Mouse (Mus musculus) heart, embryonic 13.5 days (tissue): Measurements from ENCODE around the gene Dhx37. TPM values are rescaled to one million over a fixed set of nuclear protein-coding genes. Genes with fewer than 3 reads are reported as not detected.

Experiments used
- ATAC-seq: fragments of 200-750 bp; cut with Nextera tagmentation; 2 replicates; pipeline ENCODE4 v1.8.0; 2017; ENCODE audit warnings: moderate TSS enrichment; ENCODE audit not compliant: insufficient number of reproducible peaks, low FRiP score, low TSS enrichment; ENCODE audit errors: extremely low read depth
- H3K27ac ChIP-seq: fragments of 300-500 bp; sonication (generic); replicated peaks from 2 replicates; pipeline ENCODE4 v1.5.1; 2015; ENCODE audit warnings: moderate library complexity, mild to moderate bottlenecking, inconsistent platforms
- H3K27me3 ChIP-seq: fragments of 300-500 bp; sonication (generic); replicated peaks from 2 replicates; pipeline ENCODE4 v1.6.1; 2015; ENCODE audit warnings: mild to moderate bottlenecking, inconsistent platforms
- H3K36me3 ChIP-seq: fragments of 300-500 bp; sonication (generic); 2 replicates; pipeline ENCODE4 v1.6.1; 2015; ENCODE audit warnings: mild to moderate bottlenecking, inconsistent platforms
- H3K4me1 ChIP-seq: fragments of 300-500 bp; sonication (generic); 2 replicates; pipeline ENCODE4 v1.6.1; 2015; ENCODE audit warnings: inconsistent platforms
- H3K4me2 ChIP-seq: fragments of 300-500 bp; sonication (generic); 2 replicates; pipeline ENCODE4 v1.6.1; 2015; ENCODE audit warnings: inconsistent platforms, mild to moderate bottlenecking, moderate library complexity
- H3K4me3 ChIP-seq: fragments of 300-500 bp; sonication (generic); 2 replicates; pipeline ENCODE4 v1.5.1; 2015; ENCODE audit warnings: moderate library complexity, mild to moderate bottlenecking, inconsistent platforms
- H3K9ac ChIP-seq: fragments of 300-500 bp; sonication (generic); 2 replicates; pipeline ENCODE4 v1.6.1; 2015; ENCODE audit warnings: inconsistent platforms, mild to moderate bottlenecking, moderate library complexity
- H3K9me3 ChIP-seq: fragments of 300-500 bp; sonication (generic); 2 replicates; pipeline ENCODE4 v1.6.1; 2016; ENCODE audit warnings: inconsistent platforms
- WGBS: fragments of 180-500 bp; shearing (Covaris S2); methylation state at CpG from one replicate; pipeline ENCODE4 v1.1.7; 2015; ENCODE audit warnings: mixed read lengths; 5-methylcytosine and 5-hydroxymethylcytosine counted together
- polyA plus RNA-seq: library from polyadenylated mRNA; unstranded; fragments of >200 nt; fragmentation: Nextera tagmentation; extraction: Ambion mirVana; gene quantifications from 2 replicates; pipeline ENCODE4 v1.2.1, GENCODE M21; 2015

Dhx37 gene
- polyA plus RNA-seq: 8.5 and 9.8 TPM in 2 replicates

- Histone ChIP-seq H3K36me3 (peaks cover 26% of the 10 kb centered on the region), H3K4me2 (peak within 1 kb of the TSS; percentile 94), H3K4me1 (peaks cover 18% of the 10 kb centered on the region), H3K9ac (peak within 1 kb of the TSS; percentile 91), H3K9me3 (no peaks in the 10 kb centered on the region), H3K27ac (0 out of 2 replicates have a peak within 1 kb of the TSS, but pooled peaks have one; percentile 40), H3K4me3 (peak within 1 kb of the TSS; percentile 82), H3K27me3 (no peaks in the 10 kb centered on the region)
- peak; percentile 92 for ATAC-seq
- WGBS: under 1% methylated on average over 46 of the region's 46 CpGs
Measured at GRCm38 (mm10) chr5:125433793-125434337, at the start of gene Dhx37. Gene Dhx37 (minus strand): TSS chr5:125434121.

GRCm38 (mm10) chr5:125482474-125482873 lies 48.6 kb upstream of the Dhx37 start:
- Histone ChIP-seq H3K4me1 (peaks cover 1% of the 10 kb centered on the region), H3K4me2 (no peak overlapping the region), H3K9ac (no peak overlapping the region), H3K9me3 (no peaks in the 10 kb centered on the region), H3K36me3 (peaks cover 31% of the 10 kb centered on the region), H3K27ac (no peak overlapping the region), H3K27me3 (no peaks in the 10 kb centered on the region), H3K4me3 (no peak overlapping the region)
- WGBS: 87% methylated on average over 7 of the region's 7 CpGs
- no peak for ATAC-seq

GRCm38 (mm10) chr5:125480434-125481231 lies 46.7 kb upstream of the Dhx37 start:
- no peaks in the 10 kb centered on the region for H3K27me3 ChIP-seq
- no peak overlapping the region for H3K9ac ChIP-seq
- WGBS: 76% methylated on average over 11 of the region's 11 CpGs
- H3K4me2 ChIP-seq: no peak overlapping the region
- no peak for ATAC-seq
- H3K4me1 ChIP-seq: peaks cover 17% of the 10 kb centered on the region
- no peak overlapping the region for H3K4me3 ChIP-seq
- H3K27ac ChIP-seq: no peak overlapping the region
- H3K9me3 ChIP-seq: no peaks in the 10 kb centered on the region
- peaks cover 26% of the 10 kb centered on the region for H3K36me3 ChIP-seq

GRCm38 (mm10) chr5:125479376-125479775 lies 45.5 kb upstream of the Dhx37 start:
- Histone ChIP-seq H3K4me2 (no peak overlapping the region), H3K4me3 (no peak overlapping the region), H3K36me3 (peaks cover 14% of the 10 kb centered on the region), H3K27me3 (no peaks in the 10 kb centered on the region), H3K4me1 (peaks cover 21% of the 10 kb centered on the region), H3K27ac (no peak overlapping the region), H3K9ac (no peak overlapping the region), H3K9me3 (no peaks in the 10 kb centered on the region)
- ATAC-seq: no peak
- 79% methylated on average over 3 of the region's 3 CpGs for WGBS

GRCm38 (mm10) chr5:125478037-125478436 lies 44.1 kb upstream of the Dhx37 start:
- 79% methylated on average over 7 of the region's 7 CpGs for WGBS
- Histone ChIP-seq H3K36me3 (peaks cover 6% of the 10 kb centered on the region), H3K27ac (no peak overlapping the region), H3K27me3 (no peaks in the 10 kb centered on the region), H3K9me3 (no peaks in the 10 kb centered on the region), H3K4me2 (no peak overlapping the region), H3K4me1 (peaks cover 21% of the 10 kb centered on the region), H3K9ac (no peak overlapping the region), H3K4me3 (no peak overlapping the region)
- ATAC-seq: no peak

GRCm38 (mm10) chr5:125477533-125477932 lies 43.6 kb upstream of the Dhx37 start:
- Histone ChIP-seq H3K36me3 (peaks cover under 1% of the 10 kb centered on the region), H3K27me3 (no peaks in the 10 kb centered on the region), H3K9ac (no peak overlapping the region), H3K9me3 (no peaks in the 10 kb centered on the region), H3K4me1 (peaks cover 21% of the 10 kb centered on the region), H3K27ac (no peak overlapping the region), H3K4me3 (no peak overlapping the region), H3K4me2 (0 out of 2 replicates have a peak overlapping the region, but pooled peaks have one; percentile 93)
- no peak for ATAC-seq
- 67% methylated on average over 7 of the region's 7 CpGs for WGBS

GRCm38 (mm10) chr5:125476799-125477198 lies 42.9 kb upstream of the Dhx37 start:
- 67% methylated on average over 7 of the region's 7 CpGs for WGBS
- peak overlapping the region; percentile 88 for H3K9ac ChIP-seq
- no peak for ATAC-seq

GRCm38 (mm10) chr5:125476286-125476625 lies 42.3 kb upstream of the Dhx37 start:
- Histone ChIP-seq H3K36me3 (no peaks in the 10 kb centered on the region), H3K27ac (peak overlapping the region; percentile 40), H3K4me3 (peak overlapping the region; percentile 80), H3K4me1 (peaks cover 21% of the 10 kb centered on the region), H3K4me2 (peak overlapping the region; percentile 93), H3K27me3 (no peaks in the 10 kb centered on the region), H3K9me3 (no peaks in the 10 kb centered on the region), H3K9ac (peak overlapping the region; percentile 88)
- no peak for ATAC-seq
- 24% methylated on average over 5 of the region's 5 CpGs for WGBS

More at GRCm38 (mm10) chr5:125476799-125477198, 42.9 kb upstream of the Dhx37 start:
- Histone ChIP-seq H3K27ac (no peak overlapping the region), H3K36me3 (no peaks in the 10 kb centered on the region), H3K4me2 (peak overlapping the region; percentile 93), H3K4me1 (peaks cover 21% of the 10 kb centered on the region), H3K9me3 (no peaks in the 10 kb centered on the region), H3K4me3 (peak overlapping the region; percentile 80), H3K27me3 (no peaks in the 10 kb centered on the region)

- no peaks in the 10 kb centered on the region for H3K27me3 ChIP-seq
- H3K4me2 ChIP-seq: peak within 1 kb of the TSS; percentile 93
- H3K36me3 ChIP-seq: no peaks in the 10 kb centered on the region
- H3K9me3 ChIP-seq: no peaks in the 10 kb centered on the region
- peak; percentile 88 for ATAC-seq
- 0% methylated on average over 60 of the region's 60 CpGs for WGBS
- peaks cover 21% of the 10 kb centered on the region for H3K4me1 ChIP-seq
- H3K27ac ChIP-seq: peak within 1 kb of the TSS; percentile 40
- peak within 1 kb of the TSS; percentile 88 for H3K9ac ChIP-seq
- peak within 1 kb of the TSS; percentile 80 for H3K4me3 ChIP-seq
Measured at GRCm38 (mm10) chr5:125475601-125476285, 41.8 kb upstream of the Dhx37 start, which contains the start of gene Aacs. Gene Aacs (plus strand): TSS chr5:125475814.

GRCm38 (mm10) chr5:125475030-125475429 lies 41.1 kb upstream of the Dhx37 start:
- Histone ChIP-seq H3K9ac (peak overlapping the region; percentile 88), H3K27me3 (no peaks in the 10 kb centered on the region), H3K9me3 (no peaks in the 10 kb centered on the region), H3K4me2 (peak overlapping the region; percentile 93), H3K4me3 (peak overlapping the region; percentile 80), H3K4me1 (peaks cover 21% of the 10 kb centered on the region), H3K27ac (no peak overlapping the region), H3K36me3 (no peaks in the 10 kb centered on the region)
- ATAC-seq: no peak
- 51% methylated on average over 12 of the region's 12 CpGs for WGBS

GRCm38 (mm10) chr5:125472796-125473475 lies 39.0 kb upstream of the Dhx37 start:
- H3K27ac ChIP-seq: no peak overlapping the region
- peaks cover 21% of the 10 kb centered on the region for H3K4me1 ChIP-seq
- 66% methylated on average over 9 of the region's 9 CpGs for WGBS
- no peak overlapping the region for H3K4me2 ChIP-seq
- no peak for ATAC-seq
- H3K36me3 ChIP-seq: no peaks in the 10 kb centered on the region
- no peaks in the 10 kb centered on the region for H3K9me3 ChIP-seq
- H3K4me3 ChIP-seq: no peak overlapping the region
- no peaks in the 10 kb centered on the region for H3K27me3 ChIP-seq
- H3K9ac ChIP-seq: no peak overlapping the region
